Mouse (Mus musculus): Measurements from ENCODE around the gene Arid1b. TPM values are rescaled to one million over a fixed set of nuclear protein-coding genes. Genes with fewer than 3 reads are reported as not detected.

The Arid1b gene
- polyA plus RNA-seq, 1 experiment = 99.0 TPM

GRCm38 (mm10) chr17:5269302-5269701, 275.2 kb downstream of the Arid1b start:
- TF ChIP-seq CTCF (IDR thresholded peaks at IDR 0.05; ENCODE audit: borderline replicate concordance, control insufficient read depth, extremely low read depth, insufficient read depth, low read length, poor library complexity) (no peak), POLR2A (IDR thresholded peaks at IDR 0.05; ENCODE audit: control insufficient read depth, extremely low read depth, insufficient read depth, low read length, poor library complexity) (no peak)
- no peak for DNase-seq
- Histone ChIP-seq H3K4me3 (ENCODE audit: control insufficient read depth, insufficient read depth, low read length) (no peak overlapping the region), H3K27me3 (ENCODE audit: control insufficient read depth, insufficient read depth, low read length) (no peaks in the 10 kb centered on the region), H3K36me3 (ENCODE audit: control insufficient read depth, insufficient read depth, low read length) (peaks cover 1% of the 10 kb centered on the region; the same call in 1 of the 2 replicates), H3K27ac (ENCODE audit: control insufficient read depth, insufficient read depth, low read length) (no peak overlapping the region), H3K4me1 (replicated peaks; ENCODE audit: control insufficient read depth, insufficient read depth, low read length) (no peaks in the 10 kb centered on the region)
- 96% methylated on average over 10 of the region's 10 CpGs for WGBS

GRCm38 (mm10) chr17:5269774-5270173, 275.6 kb downstream of the Arid1b start:
- H3K27me3 ChIP-seq (ENCODE audit: control insufficient read depth, insufficient read depth, low read length) = no peaks in the 10 kb centered on the region
- TF ChIP-seq CTCF (IDR thresholded peaks at IDR 0.05; ENCODE audit: borderline replicate concordance, control insufficient read depth, extremely low read depth, insufficient read depth, low read length, poor library complexity) (no peak), POLR2A (IDR thresholded peaks at IDR 0.05; ENCODE audit: control insufficient read depth, extremely low read depth, insufficient read depth, low read length, poor library complexity) (no peak)
- H3K4me3 ChIP-seq (ENCODE audit: control insufficient read depth, insufficient read depth, low read length) = no peak overlapping the region
- no peak for DNase-seq
- WGBS = 93% methylated on average over 16 of the region's 16 CpGs
- H3K36me3 ChIP-seq (ENCODE audit: control insufficient read depth, insufficient read depth, low read length) = no peaks in the 10 kb centered on the region
- H3K4me1 ChIP-seq (replicated peaks; ENCODE audit: control insufficient read depth, insufficient read depth, low read length) = no peaks in the 10 kb centered on the region
- H3K27ac ChIP-seq (ENCODE audit: control insufficient read depth, insufficient read depth, low read length) = no peak overlapping the region

GRCm38 (mm10) chr17:5270823-5271222, 276.7 kb downstream of the Arid1b start:
- DNase-seq = no peak
- no peak for TF ChIP-seq CTCF (IDR thresholded peaks at IDR 0.05; ENCODE audit: borderline replicate concordance, control insufficient read depth, extremely low read depth, insufficient read depth, low read length, poor library complexity)
- no peak for TF ChIP-seq POLR2A (IDR thresholded peaks at IDR 0.05; ENCODE audit: control insufficient read depth, extremely low read depth, insufficient read depth, low read length, poor library complexity)
- H3K36me3 ChIP-seq (ENCODE audit: control insufficient read depth, insufficient read depth, low read length) = no peaks in the 10 kb centered on the region

DNA sequence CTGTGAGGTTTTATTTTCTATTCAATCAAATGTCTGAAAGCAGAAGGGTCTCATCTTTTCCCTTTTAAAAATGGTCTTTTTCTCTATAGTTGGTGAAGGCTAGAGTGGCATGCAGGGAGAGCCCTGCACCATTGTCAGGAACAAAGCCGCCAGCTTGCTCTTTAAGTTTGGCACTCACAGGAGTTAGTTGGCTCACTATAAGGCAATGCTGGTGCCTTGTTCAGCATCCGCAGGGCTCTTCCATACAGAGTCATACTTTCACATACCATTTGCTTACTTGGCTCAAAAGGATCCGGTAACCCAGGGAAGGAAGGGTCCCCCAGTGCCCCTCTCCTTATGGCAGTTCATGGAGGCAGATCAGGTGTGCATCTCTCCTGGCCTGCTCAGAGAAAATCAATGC, 279.0 kb downstream of the Arid1b start:
- no peak overlapping the region for H3K27ac ChIP-seq (ENCODE audit: control insufficient read depth, insufficient read depth, low read length)
- 98% methylated on average over 3 of the region's 3 CpGs for WGBS
- no peak for TF ChIP-seq CTCF (IDR thresholded peaks at IDR 0.05; ENCODE audit: borderline replicate concordance, control insufficient read depth, extremely low read depth, insufficient read depth, low read length, poor library complexity)
- no peak for TF ChIP-seq POLR2A (IDR thresholded peaks at IDR 0.05; ENCODE audit: control insufficient read depth, extremely low read depth, insufficient read depth, low read length, poor library complexity)
- H3K4me3 ChIP-seq (ENCODE audit: control insufficient read depth, insufficient read depth, low read length) = no peak overlapping the region
- no peak for DNase-seq
- peaks cover 6% of the 10 kb centered on the region; the same call in 1 of the 2 replicates for H3K4me1 ChIP-seq (replicated peaks; ENCODE audit: control insufficient read depth, insufficient read depth, low read length)
- H3K36me3 ChIP-seq (ENCODE audit: control insufficient read depth, insufficient read depth, low read length) = no peaks in the 10 kb centered on the region
- H3K27me3 ChIP-seq (ENCODE audit: control insufficient read depth, insufficient read depth, low read length) = no peaks in the 10 kb centered on the region

More at GRCm38 (mm10) chr17:5270823-5271222, 276.7 kb downstream of the Arid1b start:
- 68% methylated on average over 6 of the region's 6 CpGs for WGBS
- no peak overlapping the region for H3K4me3 ChIP-seq (ENCODE audit: control insufficient read depth, insufficient read depth, low read length)
- no peak overlapping the region for H3K27ac ChIP-seq (ENCODE audit: control insufficient read depth, insufficient read depth, low read length)
- H3K4me1 ChIP-seq (replicated peaks; ENCODE audit: control insufficient read depth, insufficient read depth, low read length) = no peaks in the 10 kb centered on the region
- H3K27me3 ChIP-seq (ENCODE audit: control insufficient read depth, insufficient read depth, low read length) = no peaks in the 10 kb centered on the region

DNA sequence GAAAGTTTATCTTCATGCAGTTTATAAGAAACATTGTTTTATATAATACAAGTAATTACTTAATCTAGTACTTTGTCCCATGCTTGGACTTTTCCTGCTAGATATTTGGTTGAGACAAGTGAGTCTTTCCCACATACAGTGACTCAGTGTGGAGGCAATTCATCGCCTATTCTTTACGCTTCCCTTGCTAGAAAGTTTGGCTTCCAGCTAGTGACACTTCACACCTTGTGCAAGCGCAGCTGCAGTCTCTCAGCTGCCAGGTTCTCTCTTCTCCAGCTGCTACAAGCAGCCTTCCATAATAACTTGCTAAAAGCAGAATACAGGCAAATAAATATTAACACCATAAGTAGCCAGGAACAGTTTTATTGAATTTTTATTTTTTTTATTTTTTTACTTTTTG, 279.6 kb downstream of the Arid1b start:
- H3K36me3 ChIP-seq (ENCODE audit: control insufficient read depth, insufficient read depth, low read length) = peaks cover under 1% of the 10 kb centered on the region; the same call in 1 of the 2 replicates
- no peaks in the 10 kb centered on the region for H3K27me3 ChIP-seq (ENCODE audit: control insufficient read depth, insufficient read depth, low read length)
- TF ChIP-seq POLR2A (IDR thresholded peaks at IDR 0.05; ENCODE audit: control insufficient read depth, extremely low read depth, insufficient read depth, low read length, poor library complexity) (no peak), CTCF (IDR thresholded peaks at IDR 0.05; ENCODE audit: borderline replicate concordance, control insufficient read depth, extremely low read depth, insufficient read depth, low read length, poor library complexity) (no peak)
- H3K4me1 ChIP-seq (replicated peaks; ENCODE audit: control insufficient read depth, insufficient read depth, low read length) = peaks cover 6% of the 10 kb centered on the region; the same call in 1 of the 2 replicates
- no peak overlapping the region for H3K27ac ChIP-seq (ENCODE audit: control insufficient read depth, insufficient read depth, low read length)
- 93% methylated on average over 3 of the region's 3 CpGs for WGBS
- no peak overlapping the region for H3K4me3 ChIP-seq (ENCODE audit: control insufficient read depth, insufficient read depth, low read length)
- no peak for DNase-seq

- TF ChIP-seq POLR2A (IDR thresholded peaks at IDR 0.05; ENCODE audit: control insufficient read depth, extremely low read depth, insufficient read depth, low read length, poor library complexity) (no peak), CTCF (IDR thresholded peaks at IDR 0.05; ENCODE audit: borderline replicate concordance, control insufficient read depth, extremely low read depth, insufficient read depth, low read length, poor library complexity) (no peak)
- Histone ChIP-seq H3K36me3 (ENCODE audit: control insufficient read depth, insufficient read depth, low read length) (peaks cover 3% of the 10 kb centered on the region), H3K4me1 (replicated peaks; ENCODE audit: control insufficient read depth, insufficient read depth, low read length) (peaks cover 6% of the 10 kb centered on the region; the same call in 1 of the 2 replicates), H3K27me3 (ENCODE audit: control insufficient read depth, insufficient read depth, low read length) (no peaks in the 10 kb centered on the region), H3K27ac (ENCODE audit: control insufficient read depth, insufficient read depth, low read length) (no peak overlapping the region), H3K4me3 (ENCODE audit: control insufficient read depth, insufficient read depth, low read length) (no peak overlapping the region)
- no peak for DNase-seq
- WGBS = 95% methylated on average over 3 of the region's 3 CpGs
Observed at GRCm38 (mm10) chr17:5274429-5274828, 280.3 kb downstream of the Arid1b start.

GRCm38 (mm10) chr17:5275749-5276148, 281.6 kb downstream of the Arid1b start:
- Histone ChIP-seq H3K27ac (ENCODE audit: control insufficient read depth, insufficient read depth, low read length) (no peak overlapping the region), H3K27me3 (ENCODE audit: control insufficient read depth, insufficient read depth, low read length) (no peaks in the 10 kb centered on the region), H3K36me3 (ENCODE audit: control insufficient read depth, insufficient read depth, low read length) (peaks cover 7% of the 10 kb centered on the region), H3K4me3 (ENCODE audit: control insufficient read depth, insufficient read depth, low read length) (no peak overlapping the region), H3K4me1 (replicated peaks; ENCODE audit: control insufficient read depth, insufficient read depth, low read length) (peaks cover 6% of the 10 kb centered on the region; the same call in 1 of the 2 replicates)
- no peak for DNase-seq
- no peak for TF ChIP-seq POLR2A (IDR thresholded peaks at IDR 0.05; ENCODE audit: control insufficient read depth, extremely low read depth, insufficient read depth, low read length, poor library complexity)
- no peak for TF ChIP-seq CTCF (IDR thresholded peaks at IDR 0.05; ENCODE audit: borderline replicate concordance, control insufficient read depth, extremely low read depth, insufficient read depth, low read length, poor library complexity)
- WGBS = 93% methylated on average over 6 of the region's 6 CpGs
